Mouse (Mus musculus): ENCODE data around the gene Pnma1.

DNA sequence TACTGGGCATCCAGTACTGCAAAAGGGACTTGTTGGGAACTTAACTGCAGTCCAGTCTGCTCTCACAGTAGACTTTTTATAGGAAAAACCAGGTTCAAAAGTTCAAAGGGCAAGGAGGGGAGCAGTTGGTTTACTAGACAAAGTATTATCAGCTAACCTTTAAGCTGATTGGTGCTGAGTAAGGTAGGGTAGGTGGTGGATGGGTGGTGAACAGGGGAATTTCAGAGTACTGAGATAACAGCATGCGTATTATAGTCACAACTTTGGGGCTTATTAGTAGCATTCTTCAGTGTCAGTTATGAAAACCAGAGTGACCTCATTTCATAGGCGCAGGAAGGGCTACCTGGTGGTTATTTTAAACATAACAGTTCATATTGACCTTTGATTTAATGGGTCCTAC lies 48.7 kb downstream of the Pnma1 start:
- no peak for TF ChIP-seq CTCF (IDR thresholded peaks at IDR 0.05; ENCODE audit: control insufficient read depth, insufficient read depth, low read length)
- TF ChIP-seq POLR2A (IDR thresholded peaks at IDR 0.05; ENCODE audit: borderline replicate concordance, control insufficient read depth, low read depth, low read length), result no peak
